Mouse (Mus musculus): ENCODE results near the gene Gm28551.
"Not testable (repeated sequence)": the region's sequence is repeated elsewhere in the genome, so short reads cannot be mapped to it uniquely, and the experiment has no call there.

The Gm28551 gene

GRCm38 (mm10) chr1:53352327-53353261, at the start of gene Gm28551, which contains the start of the genes Asdurf and Asnsd1:
Gene Gm28551, minus strand, starts transcription at chr1:53352667.
Gene Asdurf, minus strand, starts transcription at chr1:53352619.
Gene Asnsd1, minus strand, starts transcription at chr1:53352752.
- DNase-seq (ENCODE audit: low spot score) = peak; percentile 96

- DNase-seq (ENCODE audit: low spot score) = not testable (repeated sequence)
These were observed 41.7 kb upstream of the Gm28551 start for GRCm38 (mm10) chr1:53393936-53394760.

- DNase-seq (ENCODE audit: low spot score) = no peak
These were observed 36.3 kb upstream of the Gm28551 start for GRCm38 (mm10) chr1:53388762-53389161.

GRCm38 (mm10) chr1:53384085-53384688, 31.7 kb upstream of the Gm28551 start:
- DNase-seq (ENCODE audit: low spot score) = no peak

- no peak for DNase-seq (ENCODE audit: low spot score)
These were observed 25.3 kb upstream of the Gm28551 start for GRCm38 (mm10) chr1:53377731-53378130.

- not testable (repeated sequence) for DNase-seq (ENCODE audit: low spot score)
These were observed 23.5 kb upstream of the Gm28551 start for GRCm38 (mm10) chr1:53375965-53376364.

GRCm38 (mm10) chr1:53358988-53359387, 6.5 kb upstream of the Gm28551 start:
- DNase-seq (ENCODE audit: low spot score) = no peak

- DNase-seq (ENCODE audit: low spot score) = no peak
These were observed 11.4 kb downstream of the Gm28551 start for GRCm38 (mm10) chr1:53341071-53341470.

- DNase-seq (ENCODE audit: low spot score) = not testable (repeated sequence)
These were observed 15.1 kb downstream of the Gm28551 start for GRCm38 (mm10) chr1:53337403-53337802.

- DNase-seq (ENCODE audit: low spot score) = no peak
These were observed 17.0 kb downstream of the Gm28551 start for GRCm38 (mm10) chr1:53335465-53335864.

- DNase-seq (ENCODE audit: low spot score) = not testable (repeated sequence)
These were observed 18.9 kb downstream of the Gm28551 start for GRCm38 (mm10) chr1:53333527-53333926.

- DNase-seq (ENCODE audit: low spot score) = no peak
These were observed 27.5 kb downstream of the Gm28551 start for GRCm38 (mm10) chr1:53324827-53325494.

- no peak for DNase-seq (ENCODE audit: low spot score)
These were observed 28.2 kb downstream of the Gm28551 start for GRCm38 (mm10) chr1:53324277-53324676.

- DNase-seq (ENCODE audit: low spot score) = no peak
These were observed 29.2 kb downstream of the Gm28551 start for GRCm38 (mm10) chr1:53323254-53323653.

GRCm38 (mm10) chr1:53321662-53322344, 30.7 kb downstream of the Gm28551 start:
- no peak for DNase-seq (ENCODE audit: low spot score)

- peak; percentile 90 for DNase-seq (ENCODE audit: low spot score)
These were observed 39.2 kb downstream of the Gm28551 start, which contains the start of gene Osgepl1 for GRCm38 (mm10) chr1:53312989-53313967. Gene Osgepl1, plus strand, starts transcription at chr1:53313624.

GRCm38 (mm10) chr1:53300506-53300905, 52.0 kb downstream of the Gm28551 start:
- DNase-seq (ENCODE audit: low spot score) = no peak

- peak; percentile 97 for DNase-seq (ENCODE audit: low spot score)
These were observed 55.7 kb downstream of the Gm28551 start, which contains the start of the genes Pms1, Ormdl1 and Gm28778 for GRCm38 (mm10) chr1:53296581-53297383. Gene Pms1, minus strand, starts transcription at chr1:53297018. Gene Ormdl1, plus strand, starts transcription at chr1:53297095. Gene Gm28778, plus strand, starts transcription at chr1:53297111.

GRCm38 (mm10) chr1:53291197-53291596, 61.3 kb downstream of the Gm28551 start:
- no peak for DNase-seq (ENCODE audit: low spot score)
